Mouse (Mus musculus): Measurements from ENCODE around the gene Med25.

Med25 gene

DNA sequence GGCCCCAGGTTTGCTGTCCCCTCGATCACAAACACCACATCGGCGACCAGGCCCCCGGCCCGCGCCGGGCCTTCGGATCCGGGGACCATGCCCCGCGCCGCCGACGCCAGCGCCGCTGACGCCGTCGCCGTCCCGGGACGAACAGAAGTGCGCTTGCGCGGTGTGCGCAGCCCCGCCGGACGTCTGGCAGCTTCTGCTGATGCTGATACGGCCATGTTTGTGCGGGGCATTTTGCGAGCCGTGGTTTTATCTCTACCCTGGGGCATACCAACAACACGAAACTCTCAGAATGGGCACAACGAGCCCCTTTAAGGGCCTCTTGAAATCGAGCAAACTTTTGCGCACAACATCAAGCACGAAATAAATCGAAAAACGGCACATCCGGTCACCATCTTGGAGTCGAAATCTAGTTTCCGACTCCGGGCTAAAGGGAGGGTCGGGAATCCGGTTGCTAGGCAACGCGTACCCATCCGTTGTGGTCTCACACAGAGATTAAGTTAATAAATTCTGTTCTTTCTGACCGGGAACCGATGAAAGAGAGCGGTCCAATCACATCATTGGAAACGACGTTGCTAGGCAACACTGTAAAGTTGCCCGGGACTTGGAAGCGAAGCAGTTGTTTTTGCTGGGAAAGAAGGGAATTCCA lies at the start of gene Med25:
Med25 (minus strand) TSS at position 437 of the 646 bp plus-strand sequence.
- DNase-seq (ENCODE audit: low spot score in 2 of 2): peak; percentile 93 to 95

GRCm38 (mm10) chr7:44938680-44939079 lies 46.2 kb upstream of the Med25 start:
- no peak for DNase-seq (ENCODE audit: low spot score in 2 of 2)

DNA sequence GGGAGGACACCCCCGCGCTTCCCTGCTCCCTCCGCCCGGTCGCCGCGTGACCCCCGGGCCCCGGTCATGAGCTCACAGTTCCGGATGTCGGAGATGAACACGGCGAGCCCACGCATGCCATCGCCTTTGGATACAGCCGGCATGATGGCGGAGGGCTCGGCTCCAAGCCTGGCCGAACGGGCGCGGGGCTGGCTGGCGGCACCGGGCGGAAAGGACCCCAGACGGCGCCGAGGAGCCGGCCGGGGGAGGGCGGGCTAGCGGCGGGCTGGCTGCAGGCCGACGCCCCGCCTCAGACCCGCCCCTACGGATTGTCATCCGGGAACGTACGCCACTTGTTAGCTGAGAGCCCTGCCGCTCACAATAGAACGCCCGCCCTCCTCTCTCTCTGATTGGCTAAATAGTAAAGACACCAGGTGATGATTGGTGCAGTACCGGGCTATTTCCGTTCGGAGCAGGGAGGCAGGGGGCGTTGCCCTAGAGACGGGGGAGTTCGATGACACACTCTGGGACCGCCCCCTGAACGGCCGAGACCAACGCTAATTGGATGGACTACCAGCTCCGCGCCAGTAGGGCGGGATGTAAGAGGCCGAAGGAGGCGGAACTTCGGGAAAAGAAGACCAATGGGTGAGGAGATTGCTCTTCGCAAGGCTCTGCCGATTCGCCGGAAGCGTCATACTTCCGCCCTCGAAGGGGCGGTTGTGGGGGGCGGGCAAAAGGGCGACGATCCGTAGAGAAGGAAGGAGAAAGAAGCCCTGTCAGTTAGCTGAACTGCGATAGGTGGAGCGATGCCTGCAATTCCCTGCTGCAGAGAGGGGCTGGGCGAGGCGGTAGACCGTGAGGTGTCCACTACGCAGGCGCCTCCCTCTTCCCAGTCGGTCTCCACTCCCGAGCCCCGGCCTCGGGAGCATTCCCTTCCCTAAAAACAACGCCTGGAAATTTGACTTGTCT lies 37.0 kb upstream of the Med25 start, which contains the start of gene Ap2a1:
Ap2a1 (minus strand) TSS at position 293 of the 948 bp plus-strand sequence.
- peak; percentile 100 for DNase-seq (ENCODE audit: low spot score in 2 of 2)

- DNase-seq (ENCODE audit: low spot score in 2 of 2): no peak
Measured at GRCm38 (mm10) chr7:44928570-44928969, 36.1 kb upstream of the Med25 start.

- no peak for DNase-seq (ENCODE audit: low spot score in 2 of 2)
Measured at GRCm38 (mm10) chr7:44925468-44925867, 33.0 kb upstream of the Med25 start.

DNA sequence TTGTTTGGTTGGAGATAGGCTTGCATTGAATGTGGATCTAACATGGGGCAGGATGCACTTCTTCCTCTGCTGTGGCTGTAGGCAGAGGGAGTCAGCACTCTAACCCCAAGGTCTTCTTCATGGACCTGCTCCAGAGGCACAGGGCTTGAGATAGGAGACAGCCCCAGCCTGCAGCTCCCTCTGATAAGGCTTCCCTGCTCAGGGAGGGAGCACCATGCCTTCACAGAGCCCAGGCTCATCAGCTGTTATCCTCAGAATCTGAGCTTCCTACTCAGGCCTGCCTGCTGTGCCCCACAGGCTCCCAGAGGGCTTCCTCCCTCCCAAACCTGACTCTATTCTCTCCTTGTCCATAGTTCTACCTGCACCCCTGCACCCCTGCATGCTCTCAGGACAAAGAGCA lies 30.0 kb upstream of the Med25 start:
- DNase-seq (ENCODE audit: low spot score in 2 of 2): no peak

- no peak for DNase-seq (ENCODE audit: low spot score in 2 of 2)
Measured at GRCm38 (mm10) chr7:44919127-44919526, 26.6 kb upstream of the Med25 start.

DNA sequence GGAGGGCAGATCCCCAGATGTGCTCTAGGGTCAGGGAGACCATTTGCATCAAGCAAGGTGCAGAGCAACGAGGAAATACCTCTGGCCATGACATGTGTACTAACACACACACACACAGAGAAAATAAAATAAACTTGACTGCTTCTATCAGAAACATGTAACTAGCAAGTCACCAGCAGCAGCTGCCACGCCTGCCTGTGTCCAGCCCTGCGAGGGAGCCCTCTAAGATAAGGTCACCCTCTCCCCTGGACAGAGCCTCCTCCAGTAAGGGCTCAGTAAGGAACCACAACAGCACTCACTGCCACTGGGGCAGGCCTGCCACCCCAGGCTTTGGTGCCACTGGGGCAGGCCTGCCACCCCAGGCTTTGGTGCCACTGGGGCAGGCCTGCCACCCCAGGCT lies 25.7 kb upstream of the Med25 start:
- no peak for DNase-seq (ENCODE audit: low spot score in 2 of 2)

DNA sequence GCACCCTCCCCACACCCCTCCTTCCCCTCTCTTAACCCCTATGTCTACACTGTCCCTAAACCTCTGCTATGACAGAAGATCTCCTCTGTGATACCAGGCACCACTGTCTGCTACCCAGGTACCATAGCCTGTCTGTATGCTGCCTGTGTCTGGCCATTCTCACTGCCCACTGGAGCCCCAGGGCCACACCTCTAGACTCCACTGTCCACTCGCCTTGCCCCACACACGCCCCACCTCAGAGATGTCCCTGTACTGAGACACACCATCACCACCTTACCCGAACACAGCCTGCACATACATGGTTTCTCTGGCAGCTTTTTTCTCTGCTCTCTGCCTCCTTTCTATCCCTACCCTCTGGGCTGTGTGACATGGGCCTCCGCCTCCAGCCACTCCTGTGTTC lies 24.4 kb upstream of the Med25 start:
- DNase-seq (ENCODE audit: low spot score in 2 of 2): no peak

DNA sequence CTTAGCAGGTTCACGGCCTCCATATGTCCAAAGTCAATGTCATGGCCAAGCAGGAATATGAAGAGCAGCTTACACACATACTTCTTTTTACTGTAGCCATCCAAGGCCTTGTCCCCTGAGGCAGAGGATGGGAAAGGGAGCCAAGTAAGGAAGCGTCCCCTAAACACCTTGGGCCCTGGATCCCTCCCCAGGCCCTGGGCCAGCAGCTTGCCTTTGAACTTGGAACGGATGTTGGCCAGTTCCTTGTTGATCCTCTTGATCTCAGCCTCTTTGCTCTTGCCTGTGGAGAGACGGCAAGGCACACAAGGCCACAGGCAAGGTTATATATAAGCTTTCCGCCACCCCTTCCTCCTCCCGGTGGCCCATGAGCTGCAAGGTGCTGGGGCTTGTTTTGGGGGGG lies 23.7 kb upstream of the Med25 start:
- DNase-seq (ENCODE audit: low spot score in 2 of 2): no peak

DNA sequence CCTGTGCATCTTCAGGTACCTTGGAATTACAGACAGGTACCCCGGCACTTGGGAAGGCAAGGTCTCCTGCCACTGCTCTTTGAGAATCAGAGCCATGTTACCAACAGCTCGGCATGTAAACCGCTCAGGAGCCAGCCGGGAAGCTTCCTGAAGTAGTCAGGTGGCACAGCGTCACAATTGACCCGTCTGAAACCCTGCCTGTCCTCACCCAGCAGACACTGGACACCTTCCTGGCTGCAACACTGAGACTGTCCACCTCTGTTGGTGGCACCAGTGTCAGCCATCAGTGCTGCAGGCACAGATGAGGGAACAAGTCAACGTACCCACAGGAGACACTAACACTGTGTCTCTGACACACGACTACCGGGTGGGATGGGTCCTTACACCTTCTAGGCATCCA lies 22.8 kb upstream of the Med25 start:
- DNase-seq (ENCODE audit: low spot score in 2 of 2): no peak

- DNase-seq (ENCODE audit: low spot score in 2 of 2): no peak
Measured at GRCm38 (mm10) chr7:44914396-44914795, 21.9 kb upstream of the Med25 start.

DNA sequence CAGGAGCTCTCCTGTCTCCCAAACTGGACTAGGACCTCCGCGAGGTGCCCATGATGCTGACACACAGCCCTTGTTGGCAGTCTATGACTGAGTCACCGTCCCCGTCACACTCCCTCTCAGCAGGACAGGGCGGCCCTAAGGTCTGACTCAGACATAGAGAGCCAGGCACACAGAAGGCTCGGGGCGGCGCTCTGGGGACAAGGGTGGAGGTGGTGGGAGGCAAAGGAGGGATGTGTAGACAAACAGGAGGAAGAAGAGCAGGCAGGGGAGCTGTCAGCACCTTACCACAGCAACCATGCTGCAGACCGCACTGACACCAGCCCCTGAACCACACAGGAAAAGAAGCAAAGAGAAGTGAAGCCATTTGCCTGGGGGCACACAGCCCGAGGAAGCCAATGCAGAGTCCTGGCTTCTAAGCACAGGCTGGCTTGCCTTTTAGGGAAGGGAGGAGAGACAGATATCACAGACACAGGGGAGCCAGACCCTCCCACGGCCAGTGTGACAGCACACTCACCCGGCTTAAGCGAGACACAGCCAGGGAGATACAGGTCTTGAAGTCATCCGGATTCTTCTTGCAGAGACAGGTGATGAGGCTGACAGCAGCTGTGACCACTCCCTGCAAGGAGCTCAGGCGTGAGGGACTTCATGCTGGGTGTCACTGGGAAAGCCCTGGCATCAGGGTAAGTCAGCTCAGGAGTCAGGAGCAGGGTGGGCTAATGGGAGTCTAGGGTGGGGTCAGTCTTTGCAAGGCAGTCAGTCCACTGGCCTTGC lies 16.4 kb upstream of the Med25 start:
- DNase-seq (ENCODE audit: low spot score in 2 of 2): no peak

GRCm38 (mm10) chr7:44905430-44905829 lies 12.9 kb upstream of the Med25 start:
- no peak for DNase-seq (ENCODE audit: low spot score in 2 of 2)

DNA sequence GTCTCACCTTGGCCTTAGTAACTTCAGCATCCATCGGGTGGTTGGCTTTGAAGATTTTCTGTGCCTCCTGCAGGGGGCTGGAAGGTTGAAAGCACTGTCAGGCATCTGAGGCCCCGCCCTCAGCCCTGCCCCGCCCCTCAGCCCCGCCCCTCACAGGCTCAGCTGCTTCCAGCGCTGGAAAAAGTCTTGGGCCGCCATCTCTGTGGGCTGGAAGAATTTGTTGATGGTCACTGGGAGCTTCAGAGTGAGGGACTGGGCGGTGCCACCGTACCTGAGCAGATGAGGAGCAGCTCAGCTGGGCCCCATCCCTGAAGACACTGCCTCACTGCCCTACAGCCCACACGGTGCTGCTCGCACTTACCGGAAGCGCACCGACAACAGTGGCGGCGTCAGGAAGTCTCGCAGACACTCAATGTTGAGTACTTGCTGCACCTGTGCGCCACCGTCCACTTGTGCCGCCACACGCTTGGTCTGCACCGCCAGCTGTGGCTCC lies 8.8 kb upstream of the Med25 start:
- no peak for DNase-seq (ENCODE audit: low spot score in 2 of 2)

DNA sequence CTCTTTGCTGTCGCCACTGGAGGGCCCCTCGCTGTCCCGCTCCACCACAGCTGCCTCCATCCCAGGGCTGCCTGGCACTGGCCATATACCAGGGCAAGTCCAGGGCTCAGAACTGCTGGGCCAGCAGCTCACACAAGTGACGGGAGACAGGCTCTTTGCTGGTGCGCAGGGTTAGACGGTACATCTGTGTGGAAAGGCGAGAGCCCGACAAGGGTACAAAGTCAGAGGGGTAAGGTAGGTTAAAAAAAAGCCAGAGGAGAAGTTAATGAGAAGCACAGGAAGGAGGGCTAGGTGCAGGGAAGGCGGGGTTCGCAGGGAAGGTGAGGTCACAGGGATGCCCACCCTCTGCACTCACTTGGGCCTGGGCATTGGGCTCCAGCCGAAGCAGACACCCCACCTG lies 8.1 kb upstream of the Med25 start:
- no peak for DNase-seq (ENCODE audit: low spot score in 2 of 2)

DNA sequence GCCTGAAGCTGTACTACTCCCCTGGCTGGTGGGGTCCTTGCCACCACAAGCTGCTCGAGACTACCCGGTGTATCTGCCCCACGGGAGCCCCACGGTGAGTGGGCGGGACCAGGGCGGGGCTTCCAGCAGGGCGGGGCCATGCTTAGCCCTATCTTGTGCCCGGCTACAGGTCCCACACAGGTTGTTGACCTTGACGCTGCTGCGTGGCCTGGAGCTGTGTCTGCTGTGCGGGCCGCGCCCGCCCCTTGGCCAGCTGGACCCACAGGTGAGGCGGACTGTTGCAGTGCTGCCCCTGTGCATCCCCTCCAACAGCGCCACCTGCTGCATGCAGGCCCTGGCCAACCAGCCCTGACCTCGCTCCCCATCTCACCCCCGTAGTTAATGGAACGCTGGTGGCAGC lies 6.1 kb upstream of the Med25 start:
- no peak for DNase-seq (ENCODE audit: low spot score in 2 of 2)

- no peak for DNase-seq (ENCODE audit: low spot score in 2 of 2)
Measured at GRCm38 (mm10) chr7:44896499-44896898, 4.0 kb upstream of the Med25 start.

DNA sequence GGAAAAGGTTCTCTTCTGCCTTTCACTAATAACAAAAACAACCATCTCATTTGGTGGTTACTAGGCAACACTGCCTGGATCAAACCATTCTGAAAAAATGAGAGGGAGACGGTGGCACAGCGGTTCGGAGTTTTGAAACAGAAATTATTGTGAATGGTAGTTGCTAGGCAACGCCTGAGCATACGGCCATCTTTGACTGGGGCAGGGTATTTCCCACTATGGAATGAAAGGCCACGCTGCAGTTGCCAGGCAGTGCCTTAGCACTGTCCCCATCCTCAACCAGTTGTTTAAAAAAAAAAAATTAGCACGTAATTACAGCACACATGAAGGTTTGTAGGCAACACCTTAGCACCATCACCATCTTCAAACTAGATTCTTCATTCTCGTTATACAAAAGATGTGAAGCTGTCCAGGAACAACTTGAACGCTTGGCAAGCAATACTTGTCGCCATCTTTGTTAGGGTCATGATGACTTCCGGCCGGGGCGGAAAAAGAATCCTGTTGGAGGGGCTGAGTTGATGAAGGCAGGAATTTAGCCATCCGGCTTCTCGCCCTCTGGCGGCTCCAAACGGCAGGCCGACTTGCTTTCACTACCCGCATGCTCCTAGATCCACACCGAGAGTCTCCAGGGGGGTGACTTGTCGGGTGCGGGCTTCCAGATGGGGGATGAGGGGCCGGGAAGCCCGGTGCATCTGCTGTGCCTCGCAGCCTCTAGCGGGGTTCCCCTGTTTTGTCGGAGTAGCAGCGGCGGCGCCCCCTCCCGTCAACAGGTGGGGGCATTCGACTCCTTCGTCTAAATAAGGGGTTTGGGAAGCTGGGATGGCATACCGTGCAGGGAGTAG lies 3.3 kb upstream of the Med25 start, which contains the start of gene Fuz:
Fuz (plus strand) TSS at position 487 of the 842 bp plus-strand sequence.
- peak; percentile 89 to 91 for DNase-seq (ENCODE audit: low spot score in 2 of 2)

- DNase-seq (ENCODE audit: low spot score in 2 of 2): no peak
Measured at GRCm38 (mm10) chr7:44895206-44895592, 2.7 kb upstream of the Med25 start.

- DNase-seq (ENCODE audit: low spot score in 2 of 2): no peak
Measured at GRCm38 (mm10) chr7:44894175-44894574, 1.7 kb upstream of the Med25 start.
